Mouse (Mus musculus) MEL (cell line): Measurements from ENCODE around the gene Nrg4.

Source experiments
- CTCF ChIP-seq, 3 experiments: IDR thresholded peaks in 2 of 3; conservative IDR thresholded peaks in 1 of 3; 2 replicates each; pipeline ENCODE4 v1.5.1; 2011 to 2012; ENCODE audit warnings: low read length in 3 of 3, low read depth in 2 of 3, mild to moderate bottlenecking in 2 of 3, improper control_type of control experiment in 1 of 3, inconsistent platforms in 1 of 3, mixed read lengths in 1 of 3, moderate library complexity in 1 of 3; ENCODE audit not compliant: control insufficient read depth in 1 of 3, insufficient read depth in 1 of 3, poor library complexity in 1 of 3, severe bottlenecking in 1 of 3
- EP300 ChIP-seq, 2 experiments: IDR thresholded peaks; 2 replicates each; pipeline ENCODE4 v1.6.1; 2011; ENCODE audit warnings: improper control_type of control experiment in 2 of 2, low read length in 2 of 2, low read depth in 1 of 2, mild to moderate bottlenecking in 1 of 2

GRCm38 (mm10) chr9:55308455-55308854 is 18.2 kb downstream of the Nrg4 start:
- no peak for TF ChIP-seq CTCF (IDR thresholded peaks at IDR 0.05 in 2 of 3, conservative IDR thresholded peaks at IDR 0.05 in 1 of 3; ENCODE audit: control insufficient read depth in 1 of 3, insufficient read depth in 1 of 3, low read depth in 2 of 3, low read length in 3 of 3, poor library complexity in 1 of 3, severe bottlenecking in 1 of 3)
- no peak for TF ChIP-seq EP300 (IDR thresholded peaks at IDR 0.05; ENCODE audit: low read depth in 1 of 2, low read length in 2 of 2)
